Mouse (Mus musculus) limb, embryonic 14.5 days (tissue): ENCODE measurements around the gene Rps19. TPM values are rescaled to one million over a fixed set of nuclear protein-coding genes. Genes with fewer than 3 reads are reported as not detected.

Experiments
- ATAC-seq: fragments of 200-750 bp; cut with Nextera tagmentation; 2 replicates; pipeline ENCODE4 v1.8.0; 2017; ENCODE audit warnings: low read depth, moderate number of reproducible peaks, moderate TSS enrichment; ENCODE audit not compliant: low FRiP score
- DNase-seq: peaks from one replicate; pipeline ENCODE4 v3.0.0-alpha.2; 2015; ENCODE audit warnings: low spot score
- H3K27ac ChIP-seq: fragments of 300-500 bp; sonication (generic); replicated peaks from 2 replicates; pipeline ENCODE4 v1.5.1; 2014; ENCODE audit warnings: low read depth, mild to moderate bottlenecking, low read length, moderate library complexity, mixed read lengths
- H3K27me3 ChIP-seq: fragments of 300-500 bp; sonication (generic); 2 replicates; pipeline ENCODE4 v1.6.1; 2014; ENCODE audit warnings: low read length, mixed read lengths; ENCODE audit not compliant: control insufficient read depth, insufficient read depth
- H3K36me3 ChIP-seq: fragments of 300-500 bp; sonication (generic); 2 replicates; pipeline ENCODE4 v1.6.1; 2014; ENCODE audit warnings: mild to moderate bottlenecking, low read length, moderate library complexity, mixed read lengths; ENCODE audit not compliant: control insufficient read depth, insufficient read depth
- H3K4me1 ChIP-seq: fragments of 300-500 bp; sonication (generic); 2 replicates; pipeline ENCODE4 v1.6.1; 2014; ENCODE audit warnings: antibody characterized with exemption, low read length, mixed read lengths; ENCODE audit not compliant: control insufficient read depth, insufficient read depth
- H3K4me2 ChIP-seq: fragments of 300-500 bp; sonication (generic); replicated peaks from 2 replicates; pipeline ENCODE4 v1.6.1; 2014; ENCODE audit warnings: low read depth, mild to moderate bottlenecking, low read length, moderate library complexity; ENCODE audit not compliant: severe bottlenecking
- H3K4me3 ChIP-seq: fragments of 300-500 bp; sonication (generic); replicated peaks from 2 replicates; pipeline ENCODE4 v1.5.1; 2014; ENCODE audit warnings: low read length
- H3K9ac ChIP-seq: fragments of 300-500 bp; sonication (generic); 2 replicates; pipeline ENCODE4 v1.6.1; 2014; ENCODE audit warnings: mild to moderate bottlenecking, low read depth, low read length, moderate library complexity; ENCODE audit not compliant: severe bottlenecking
- H3K9me3 ChIP-seq: fragments of 300-500 bp; sonication (generic); 2 replicates; pipeline ENCODE4 v1.6.1; 2016; ENCODE audit warnings: low read length; ENCODE audit not compliant: control insufficient read depth
- POLR2A ChIP-seq: fragments of 200-500 bp; IDR thresholded peaks from 2 replicates; pipeline ENCODE4 v1.8.0; 2012; ENCODE audit warnings: inconsistent platforms, mild to moderate bottlenecking, moderate library complexity, borderline replicate concordance; ENCODE audit not compliant: insufficient read depth, insufficient read length; ENCODE audit errors: extremely low read depth
- WGBS: fragments of 180-500 bp; shearing (Covaris S2); extraction: QIAGEN DNeasy Blood & Tissue Kit; methylation state at CpG from one replicate; pipeline ENCODE4 v1.1.7; 2014; 5-methylcytosine and 5-hydroxymethylcytosine counted together
- polyA plus RNA-seq, 2 experiments: library from polyadenylated mRNA; depleted of rRNA in 1 of 2; stranded (reverse) in 1 of 2; unstranded in 1 of 2; fragments of >200 nt; fragmentation: Nextera tagmentation in 1 of 2; extraction: Ambion mirVana in 1 of 2; gene quantifications; 2 replicates each; pipeline versions ENCODE4 v1.2.1 to v1.2.3; 2012 to 2014

The Rps19 gene
- polyA plus RNA-seq, 2 experiments = 1,323 to 3,666 TPM

GRCm38 (mm10) chr7:24851596-24852325, 32.4 kb upstream of the Rps19 start:
- Histone ChIP-seq H3K9me3 (no peaks in the 10 kb centered on the region), H3K4me3 (no peak overlapping the region), H3K9ac (no peak overlapping the region), H3K4me1 (no peaks in the 10 kb centered on the region), H3K36me3 (no peaks in the 10 kb centered on the region), H3K27me3 (no peaks in the 10 kb centered on the region), H3K4me2 (no peak overlapping the region), H3K27ac (no peak overlapping the region)
- DNase-seq (no peak), ATAC-seq (no peak)
- WGBS = 85% methylated on average over 5 of the region's 5 CpGs
- TF ChIP-seq POLR2A = no peak

GRCm38 (mm10) chr7:24852557-24853232, 31.5 kb upstream of the Rps19 start:
- Histone ChIP-seq H3K9me3 (no peaks in the 10 kb centered on the region), H3K27me3 (no peaks in the 10 kb centered on the region), H3K27ac (no peak overlapping the region), H3K4me3 (no peak overlapping the region), H3K4me1 (no peaks in the 10 kb centered on the region), H3K9ac (no peak overlapping the region), H3K4me2 (no peak overlapping the region), H3K36me3 (no peaks in the 10 kb centered on the region)
- 76% methylated on average over 7 of the region's 8 CpGs for WGBS
- no peak for DNase-seq
- no peak for TF ChIP-seq POLR2A
- no peak for ATAC-seq

DNA sequence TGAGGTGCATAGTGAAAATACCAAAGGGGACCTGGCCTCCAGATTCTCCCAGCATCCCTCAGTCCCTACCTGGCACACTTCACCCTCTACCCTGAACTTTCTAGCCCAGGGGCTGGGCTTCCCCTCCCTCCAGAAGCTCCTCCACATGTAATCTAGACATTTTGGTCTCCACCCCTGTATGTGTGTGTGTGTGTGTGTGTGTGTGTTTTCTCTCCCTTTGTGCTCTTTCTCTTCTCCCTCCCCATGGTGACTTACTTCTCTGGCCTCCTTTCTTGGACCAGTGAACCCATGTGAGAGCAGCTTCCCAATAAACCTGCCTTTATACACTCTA, 31.0 kb upstream of the Rps19 start:
- H3K36me3 ChIP-seq = no peaks in the 10 kb centered on the region
- H3K4me2 ChIP-seq = no peak overlapping the region
- no peak overlapping the region for H3K4me3 ChIP-seq
- no peak for TF ChIP-seq POLR2A
- H3K9me3 ChIP-seq = no peaks in the 10 kb centered on the region
- no peaks in the 10 kb centered on the region for H3K4me1 ChIP-seq
- H3K27ac ChIP-seq = no peak overlapping the region
- H3K27me3 ChIP-seq = no peaks in the 10 kb centered on the region
- ATAC-seq (no peak), DNase-seq (no peak)
- H3K9ac ChIP-seq = no peak overlapping the region

- 37% methylated on average over 7 of the region's 7 CpGs for WGBS
- Histone ChIP-seq H3K36me3 (no peaks in the 10 kb centered on the region), H3K9me3 (no peaks in the 10 kb centered on the region), H3K4me1 (no peaks in the 10 kb centered on the region), H3K27me3 (no peaks in the 10 kb centered on the region), H3K4me2 (no peak overlapping the region), H3K4me3 (no peak overlapping the region), H3K9ac (no peak overlapping the region), H3K27ac (no peak overlapping the region)
- DNase-seq = no peak
- ATAC-seq = no peak
- TF ChIP-seq POLR2A = no peak
Observed at GRCm38 (mm10) chr7:24853695-24854094, 30.5 kb upstream of the Rps19 start.

DNA sequence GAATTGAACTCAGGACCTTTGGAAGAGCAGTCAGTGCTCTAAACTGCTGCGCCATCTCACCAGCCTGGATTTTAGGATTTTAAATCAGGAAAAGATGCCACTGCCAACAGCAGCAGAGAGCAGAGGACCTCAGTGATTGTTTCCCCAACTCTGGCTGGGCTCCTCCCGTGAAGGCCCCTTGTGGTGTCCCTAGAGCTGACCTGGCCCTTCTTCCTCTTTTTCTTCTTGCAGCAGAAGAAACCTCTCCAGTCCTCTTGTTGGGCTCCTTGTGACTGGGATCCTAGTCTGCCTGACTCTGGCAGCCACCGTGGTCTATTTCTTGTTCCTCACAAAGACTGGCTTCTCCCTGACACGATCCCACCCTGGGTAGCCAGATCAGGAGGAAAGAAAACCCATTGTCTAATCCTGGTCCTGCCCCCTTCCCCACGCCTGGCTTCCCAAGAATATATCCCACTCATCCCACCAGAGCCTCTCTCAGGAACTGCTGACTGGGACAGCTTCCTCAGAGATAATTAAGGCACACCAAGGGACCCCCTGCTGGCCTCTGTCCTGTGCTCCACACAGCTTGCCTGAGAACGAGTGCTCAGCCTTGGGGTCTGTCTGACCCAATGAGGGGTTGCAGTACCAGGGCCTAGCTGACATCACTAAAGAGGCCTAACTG, 27.6 kb upstream of the Rps19 start:
- no peaks in the 10 kb centered on the region for H3K9me3 ChIP-seq
- no peak for TF ChIP-seq POLR2A
- H3K27me3 ChIP-seq = no peaks in the 10 kb centered on the region
- H3K27ac ChIP-seq = no peak overlapping the region
- no peak for DNase-seq
- no peak for ATAC-seq
- WGBS = 54% methylated on average over 5 of the region's 6 CpGs
- no peak overlapping the region for H3K4me2 ChIP-seq
- no peaks in the 10 kb centered on the region for H3K36me3 ChIP-seq
- no peaks in the 10 kb centered on the region for H3K4me1 ChIP-seq
- H3K4me3 ChIP-seq = no peak overlapping the region
- no peak overlapping the region for H3K9ac ChIP-seq
